Mouse (Mus musculus): Measurements from ENCODE around the gene Bcl7c.

Gene Bcl7c

DNA sequence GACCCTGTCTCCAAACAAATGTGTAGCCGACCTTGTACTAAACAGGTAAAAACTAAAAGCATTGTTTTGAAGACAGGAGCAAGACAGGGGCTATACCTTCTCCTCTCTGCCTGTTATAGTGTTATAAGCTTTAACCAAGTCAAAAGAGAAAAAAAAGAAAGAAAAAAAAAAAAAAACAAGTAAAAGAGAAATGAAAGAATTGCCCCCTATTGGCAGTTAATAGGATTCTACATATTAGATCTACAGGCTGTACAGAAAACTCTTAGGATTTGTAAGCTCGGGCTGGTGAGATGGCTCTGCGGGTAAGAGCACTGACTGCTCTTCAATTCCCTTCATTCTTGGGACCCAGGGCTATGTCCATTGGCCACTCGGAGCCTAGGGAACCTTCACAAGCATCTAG is 66.5 kb downstream of the Bcl7c start:
- DNase-seq = no peak

GRCm38 (mm10) chr7:127641260-127641659 is 67.5 kb downstream of the Bcl7c start:
- DNase-seq = no peak

GRCm38 (mm10) chr7:127636963-127637362 is 71.8 kb downstream of the Bcl7c start:
- peak; percentile 76 for DNase-seq

GRCm38 (mm10) chr7:127631416-127631815 is 77.3 kb downstream of the Bcl7c start:
- DNase-seq = no peak

DNA sequence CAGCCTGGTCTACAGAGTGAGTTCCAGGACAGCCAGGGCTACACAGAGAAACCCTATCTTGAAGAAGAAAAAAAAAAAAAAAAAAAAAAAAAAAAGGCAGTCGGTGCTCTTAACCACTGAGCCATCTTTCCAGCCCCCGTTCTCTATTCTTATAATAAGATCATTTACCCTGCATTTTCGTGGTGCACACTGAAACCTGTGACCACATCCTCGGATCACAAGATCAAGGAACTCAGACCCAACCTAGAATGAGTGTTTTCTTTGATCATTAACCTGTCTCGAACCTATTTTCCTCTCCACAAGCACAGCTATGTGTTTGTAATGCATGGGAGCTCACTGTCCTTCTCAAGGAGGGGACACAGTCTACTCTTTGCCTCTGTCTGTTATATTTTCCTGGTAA is 80.1 kb downstream of the Bcl7c start:
- DNase-seq = no peak

DNA sequence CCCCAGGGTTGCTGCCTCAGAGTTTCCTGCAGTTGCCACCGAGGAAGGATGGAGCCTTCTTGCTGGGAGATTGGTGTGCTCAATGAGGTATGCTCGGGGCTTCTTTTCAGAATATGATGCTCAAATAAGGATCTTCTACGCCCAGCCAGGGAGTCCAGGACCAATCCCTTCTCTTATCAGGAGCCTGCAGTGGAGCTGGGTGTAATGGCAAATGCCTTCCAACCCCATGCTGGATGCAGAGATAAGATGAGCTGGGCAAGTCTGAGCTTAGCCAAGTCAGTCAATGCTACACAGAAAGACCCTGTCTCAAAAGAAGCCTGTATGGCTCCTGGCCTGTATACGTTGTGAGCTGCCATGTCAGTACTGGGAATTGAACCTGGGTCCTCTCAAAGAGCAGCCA is 82.3 kb downstream of the Bcl7c start:
- no peak for DNase-seq

DNA sequence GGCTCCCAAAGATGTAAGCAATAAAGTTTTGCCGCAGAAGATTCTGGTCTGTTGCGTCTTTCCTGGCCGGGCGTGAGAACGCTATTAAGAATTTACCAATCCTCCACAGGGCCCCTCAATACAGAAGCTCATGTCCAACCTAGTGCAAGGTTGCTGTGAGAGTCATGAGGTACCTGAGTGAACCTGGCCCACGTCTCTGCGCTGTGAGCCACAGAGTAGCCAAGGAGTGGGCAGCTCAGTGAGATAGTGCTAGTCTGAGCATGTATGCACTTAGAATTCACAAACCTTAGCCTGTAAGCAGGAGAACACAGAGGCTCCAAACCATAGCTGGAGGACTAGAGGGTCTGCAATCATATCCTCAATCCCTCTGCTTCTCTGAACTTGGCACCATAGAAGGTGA is 82.7 kb downstream of the Bcl7c start:
- DNase-seq = no peak

DNA sequence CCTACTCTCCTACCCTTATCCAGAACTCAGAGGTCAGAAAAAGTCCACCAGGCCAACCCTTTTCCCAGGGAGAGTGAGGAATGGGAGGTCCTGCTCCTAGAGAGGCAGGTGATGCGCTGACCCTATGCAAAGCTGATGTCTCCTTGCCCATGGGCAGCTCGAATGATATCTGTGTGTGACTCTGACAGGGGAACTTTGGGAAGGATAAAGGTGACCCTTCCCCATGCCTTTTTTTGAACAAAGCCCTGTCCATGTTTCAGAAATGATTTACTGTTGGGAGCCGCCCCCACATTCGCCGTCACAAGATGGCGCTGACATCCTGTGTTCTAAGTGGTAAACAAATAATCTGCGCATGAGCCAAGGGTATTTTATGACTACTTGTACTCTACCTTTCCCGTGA is 90.3 kb downstream of the Bcl7c start:
- DNase-seq = peak; percentile 4

DNA sequence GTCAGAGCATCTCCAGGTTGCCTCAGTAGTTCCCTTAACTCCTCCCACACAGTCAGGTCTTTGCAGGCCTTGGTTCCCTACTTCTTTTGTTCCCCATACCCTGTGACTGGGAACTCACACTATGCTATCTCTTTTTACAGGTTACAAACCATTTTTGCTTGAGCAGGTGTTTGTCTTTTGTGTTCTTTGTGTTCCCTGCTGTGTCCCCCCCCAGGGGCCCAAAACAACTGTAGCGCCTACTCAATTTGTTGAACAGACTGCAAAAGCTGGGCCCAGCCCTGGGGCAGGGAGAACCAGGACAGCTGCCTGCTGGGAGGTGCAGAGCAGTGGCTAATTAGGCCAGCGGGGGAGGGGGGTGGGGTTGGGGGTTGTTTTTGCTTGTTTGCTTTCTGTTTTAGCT is 90.8 kb downstream of the Bcl7c start:
- DNase-seq = peak; percentile 7

GRCm38 (mm10) chr7:127616881-127617280 is 91.9 kb downstream of the Bcl7c start:
- no peak for DNase-seq

- DNase-seq = no peak
Observed at GRCm38 (mm10) chr7:127616336-127616735, 92.4 kb downstream of the Bcl7c start.

GRCm38 (mm10) chr7:127614891-127615843 is 93.6 kb downstream of the Bcl7c start, which contains the start of gene Zfp629:
TSS of gene Zfp629 (minus strand) at chr7:127615797.
- peak; percentile 82 for DNase-seq

- DNase-seq = no peak
Observed at GRCm38 (mm10) chr7:127614511-127614890, 94.2 kb downstream of the Bcl7c start.

DNA sequence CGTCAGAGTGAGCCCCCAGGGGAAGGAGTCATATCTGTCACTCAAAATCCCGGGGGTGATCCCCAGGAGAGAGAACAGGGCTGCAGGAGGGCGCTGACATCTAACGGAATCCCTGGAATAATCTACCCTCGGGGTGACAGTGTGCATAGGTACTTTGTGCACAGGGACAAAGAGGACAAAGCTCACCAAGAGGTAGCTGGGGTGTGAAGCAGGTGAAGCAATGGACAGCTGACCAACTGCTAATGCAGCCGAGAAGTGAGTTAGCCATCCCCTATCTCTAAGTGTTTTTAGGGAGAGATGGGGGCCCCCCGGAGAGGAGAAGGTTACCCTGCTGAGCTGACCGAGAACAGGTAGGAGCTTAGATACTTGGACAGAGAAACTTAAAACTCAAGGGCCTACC is 94.6 kb downstream of the Bcl7c start:
- DNase-seq = no peak

GRCm38 (mm10) chr7:127613501-127613900 is 95.2 kb downstream of the Bcl7c start:
- no peak for DNase-seq

- DNase-seq = no peak
Observed at GRCm38 (mm10) chr7:127611561-127611960, 97.2 kb downstream of the Bcl7c start.
